In the genomic region with DNA sequence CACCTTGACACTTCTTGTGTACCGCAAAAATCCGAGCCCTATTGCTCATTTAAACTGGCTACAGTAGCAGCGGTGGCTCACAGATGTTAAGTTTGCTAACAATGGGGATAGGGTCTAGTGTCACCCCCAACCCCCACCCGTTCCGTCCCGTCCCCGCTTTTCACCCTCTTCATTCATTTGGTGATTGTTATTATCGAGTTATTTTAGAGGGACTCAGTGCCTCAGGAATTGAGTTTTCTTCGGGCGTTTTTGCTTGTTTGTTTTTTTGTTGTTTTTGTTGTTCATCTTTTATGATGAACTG, we compare ENCODE assay signal across 8 mouse cellular contexts. TPM values are rescaled to one million over a fixed set of nuclear protein-coding genes. Genes with fewer than 3 reads are reported as not detected.
DNase-seq lines count a peak whose midpoint lies in the region; ATAC-seq lines count a peak whose summit lies in the region.

No protein-coding gene starts in this region.

- peaks cover 3% of the 10 kb centered on the region; the same call in 1 of the 2 replicates for H3K36me3 ChIP-seq in neural tube, embryonic 11.5 days (ENCODE audit: control insufficient read depth, insufficient read depth, low read length)
- H3K36me3 ChIP-seq in limb, embryonic 11.5 days (ENCODE audit: control insufficient read depth, insufficient read depth, low read length), result peaks cover 6% of the 10 kb centered on the region; the same call in 1 of the 2 replicates
- H3K36me3 ChIP-seq in stomach, embryonic 14.5 days (ENCODE audit: control insufficient read depth, insufficient read depth, low read length), result peaks cover 18% of the 10 kb centered on the region

- no peaks in the 10 kb centered on the region for H3K27me3 ChIP-seq in neural tube, embryonic 11.5 days (ENCODE audit: control insufficient read depth, insufficient read depth, low read length)
- no peaks in the 10 kb centered on the region for H3K27me3 ChIP-seq in limb, embryonic 11.5 days (ENCODE audit: control insufficient read depth, insufficient read depth, low read length)
- H3K27me3 ChIP-seq in stomach, embryonic 14.5 days (ENCODE audit: control insufficient read depth, insufficient read depth, low read length), result no peaks in the 10 kb centered on the region

- H3K4me1 ChIP-seq in neural tube, embryonic 11.5 days (ENCODE audit: control insufficient read depth, insufficient read depth, low read length), result no peaks in the 10 kb centered on the region; the same call in 1 of the 2 replicates
- no peaks in the 10 kb centered on the region for H3K4me1 ChIP-seq in limb, embryonic 11.5 days (ENCODE audit: control insufficient read depth, insufficient read depth, low read length)
- 0 out of 2 replicates have a peak, but pooled peaks cover 5% of the 10 kb centered on the region for H3K4me1 ChIP-seq in stomach, embryonic 14.5 days (ENCODE audit: control insufficient read depth, insufficient read depth, low read length)

- peak overlapping the region; percentile 68 for H3K4me3 ChIP-seq in neural tube, embryonic 11.5 days (ENCODE audit: low read depth, low read length)
- H3K4me3 ChIP-seq in limb, embryonic 11.5 days (ENCODE audit: low read depth, low read length), result peak overlapping the region; percentile 72
- H3K4me3 ChIP-seq in stomach, embryonic 14.5 days (ENCODE audit: low read depth, low read length), result peak overlapping the region; percentile 74

- DNase-seq in adrenal gland, postnatal 10 days, result peak; percentile 15
- DNase-seq in adrenal gland, adult 2 months, result no peak
- DNase-seq in neural tube, embryonic 11.5 days (ENCODE audit: low spot score), result no peak
- DNase-seq in neural tube, embryonic 10.5 days (ENCODE audit: extremely low spot score, low spot score), result no peak
- DNase-seq in limb, embryonic 11.5 days (ENCODE audit: low spot score), result no peak
- DNase-seq in adrenal gland, adult 18-20 months (ENCODE audit: low spot score in 2 of 2), result no peak
- no peak for DNase-seq in retina, embryonic 14.5 days (ENCODE audit: low spot score)

- WGBS in neural tube, embryonic 11.5 days, result under 1% methylated on average over 10 of the region's 10 CpGs
- under 1% methylated on average over 10 of the region's 10 CpGs for WGBS in limb, embryonic 11.5 days
- whole genome bisulfite sequencing in stomach, embryonic 14.5 days, result 2% methylated on average over 10 of the region's 10 CpGs

- H3K9ac ChIP-seq in neural tube, embryonic 11.5 days (ENCODE audit: low read length), result peak overlapping the region; percentile 85
- H3K9ac ChIP-seq in limb, embryonic 11.5 days (ENCODE audit: low read length), result peak overlapping the region; percentile 86
- peak overlapping the region; percentile 78 for H3K9ac ChIP-seq in stomach, embryonic 14.5 days (replicated peaks; ENCODE audit: low read depth, low read length)

- ATAC-seq in neural tube, embryonic 11.5 days (ENCODE audit: insufficient read depth, low FRiP score, low TSS enrichment), result peak; percentile 66
- peak; percentile 28; the same call in 1 of the 2 replicates for ATAC-seq in limb, embryonic 11.5 days (ENCODE audit: insufficient number of reproducible peaks, low FRiP score, low TSS enrichment, low read depth)
- no peak for ATAC-seq in stomach, embryonic 14.5 days (ENCODE audit: insufficient number of reproducible peaks, insufficient read depth, low FRiP score, low read depth)

- H3K27ac ChIP-seq in neural tube, embryonic 11.5 days (ENCODE audit: low read depth, low read length), result peak overlapping the region; percentile 95
- peak overlapping the region; percentile 87 for H3K27ac ChIP-seq in limb, embryonic 11.5 days (replicated peaks; ENCODE audit: low read depth, low read length)
- H3K27ac ChIP-seq in stomach, embryonic 14.5 days (ENCODE audit: low read length), result peak overlapping the region; percentile 52

- H3K4me2 ChIP-seq in neural tube, embryonic 11.5 days (ENCODE audit: low read depth), result peak overlapping the region; percentile 50
- peak overlapping the region; percentile 57 for H3K4me2 ChIP-seq in limb, embryonic 11.5 days (ENCODE audit: low read depth, severe bottlenecking)
- H3K4me2 ChIP-seq in stomach, embryonic 14.5 days (replicated peaks; ENCODE audit: low read depth, low read length), result peak overlapping the region; percentile 27

- no peaks in the 10 kb centered on the region for H3K9me3 ChIP-seq in neural tube, embryonic 11.5 days (ENCODE audit: control insufficient read depth, low read length)
- H3K9me3 ChIP-seq in limb, embryonic 11.5 days (ENCODE audit: control insufficient read depth, low read length), result no peaks in the 10 kb centered on the region
- no peaks in the 10 kb centered on the region for H3K9me3 ChIP-seq in stomach, embryonic 14.5 days (ENCODE audit: control insufficient read depth, low read depth, low read length)

RNA-seq across cellular contexts. Expression of a gene that starts 0.8 kb away (rescaled TPM):
- 10 to 100 TPM; 10.7 to 13.8 TPM for total RNA-seq in adrenal gland, postnatal 10 days (2021)
- total RNA-seq in adrenal gland, adult 2 months (2021), result 10 to 100 TPM in 1 of 2 experiments, 1 to 10 TPM in 1; 6.3 to 11.4 TPM
- 0.25 and 0.38 TPM in 2 replicates for polyA plus RNA-seq in adrenal gland, adult 2 months (2012; rRNA removed)
- 38.6 and 43.9 TPM in 2 replicates for polyA plus RNA-seq in neural tube, embryonic 11.5 days (2014; fragmentation: Nextera tagmentation; extraction: Ambion mirVana)
- polyA plus RNA-seq in limb, embryonic 11.5 days (2014; fragmentation: Nextera tagmentation; extraction: Ambion mirVana), result 39.7 and 46.5 TPM in 2 replicates
- polyA plus RNA-seq in stomach, embryonic 14.5 days (2014; fragmentation: Nextera tagmentation; extraction: Ambion mirVana), result 38.0 and 39.9 TPM in 2 replicates
- 1 to 10 TPM; 5.3 to 8.0 TPM for total RNA-seq in adrenal gland, adult 18-20 months (2021)

RNA-seq across cellular contexts. Expression of a gene that starts 28.7 kb away (rescaled TPM):
- 10 to 100 TPM; 55.9 to 60.7 TPM for total RNA-seq in adrenal gland, postnatal 10 days (2021)
- 10 to 100 TPM; 65.3 to 69.9 TPM for total RNA-seq in adrenal gland, adult 2 months (2021)
- 1.9 and 2.6 TPM in 2 replicates for polyA plus RNA-seq in adrenal gland, adult 2 months (2012; rRNA removed)
- polyA plus RNA-seq in neural tube, embryonic 11.5 days (2014; fragmentation: Nextera tagmentation; extraction: Ambion mirVana), result 78.5 and 79.4 TPM in 2 replicates
- polyA plus RNA-seq in limb, embryonic 11.5 days (2014; fragmentation: Nextera tagmentation; extraction: Ambion mirVana), result 73.4 and 74.0 TPM in 2 replicates
- 76.9 and 87.6 TPM in 2 replicates for polyA plus RNA-seq in stomach, embryonic 14.5 days (2014; fragmentation: Nextera tagmentation; extraction: Ambion mirVana)
- 10 to 100 TPM; 54.2 to 64.6 TPM for total RNA-seq in adrenal gland, adult 18-20 months (2021)

Comparison
In these comparisons a context has a peak if more than half of its experiments do, and no peak if none do; other contexts are left out.
1. RNA of a gene that starts 0.8 kb away (polyA plus RNA-seq): 38.6 to 43.9 TPM in neural tube, embryonic 11.5 days, 39.7 to 46.5 TPM in limb, embryonic 11.5 days and 38.0 to 39.9 TPM in stomach, embryonic 14.5 days; 0.25 to 0.38 TPM in adrenal gland, adult 2 months; every median in the first group is over 10 times any median in the second.
2. RNA of a gene that starts 28.7 kb away (polyA plus RNA-seq): 78.5 to 79.4 TPM in neural tube, embryonic 11.5 days, 76.9 to 87.6 TPM in stomach, embryonic 14.5 days and 73.4 to 74.0 TPM in limb, embryonic 11.5 days; 1.9 to 2.6 TPM in adrenal gland, adult 2 months; every median in the first group is over 10 times any median in the second.
3. Peak in every context shown above with its lines, with median percentiles within 50 percentile points of each other: H3K27ac ChIP-seq, H3K4me2 ChIP-seq, H3K4me3 ChIP-seq and H3K9ac ChIP-seq.